Mouse (Mus musculus) CH12F3 (cell line): ENCODE measurements around the gene Kdm5b.

Experiments used
- in situ Hi-C: fragments of 300-500 bp; cut with MboI; formaldehyde crosslinking; loops from 2 replicates; pipeline ENCODE4 v1.14.3; 2020; ENCODE audit warnings: low sequenced_read_pairs

The Kdm5b gene

DNA sequence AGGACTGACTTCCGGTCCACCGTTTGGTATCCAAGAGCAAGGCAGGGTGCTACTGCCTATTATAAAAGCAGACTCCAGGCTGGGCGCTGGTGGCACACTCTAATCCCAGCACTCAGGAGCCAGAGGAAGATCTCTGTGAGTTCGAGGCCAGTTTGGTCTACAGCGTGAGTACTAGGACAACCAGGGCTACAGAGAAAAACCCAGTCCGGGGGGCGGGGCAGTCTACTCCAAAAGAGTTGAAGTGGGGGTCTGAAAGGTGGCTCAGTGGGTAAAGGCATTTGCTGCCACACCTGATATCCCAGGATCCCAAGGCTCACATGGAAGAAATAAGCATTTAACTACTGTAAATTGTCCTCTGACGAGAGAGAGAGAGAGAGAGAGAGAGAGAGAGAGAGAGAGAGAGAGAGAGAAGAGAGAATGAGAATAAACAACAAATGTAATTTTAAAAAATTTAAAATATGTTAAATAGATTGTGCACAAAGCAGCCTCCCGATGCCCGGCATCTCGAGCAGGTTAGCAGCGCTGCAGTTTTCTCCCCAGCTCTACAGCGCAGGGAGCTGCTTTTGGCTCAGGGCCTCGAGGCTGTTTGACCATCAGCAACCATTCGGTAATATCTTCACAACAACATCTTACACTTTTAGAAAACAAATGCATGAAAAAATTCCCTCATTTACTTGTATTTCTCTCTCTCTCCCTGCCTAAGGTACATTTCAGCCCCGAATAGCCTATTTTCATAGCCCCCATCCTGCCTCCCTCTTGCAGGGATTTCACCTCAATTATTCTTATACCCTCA, 85.6 kb downstream of the Kdm5b start:
- in situ Hi-C loops: no loop called here

DNA sequence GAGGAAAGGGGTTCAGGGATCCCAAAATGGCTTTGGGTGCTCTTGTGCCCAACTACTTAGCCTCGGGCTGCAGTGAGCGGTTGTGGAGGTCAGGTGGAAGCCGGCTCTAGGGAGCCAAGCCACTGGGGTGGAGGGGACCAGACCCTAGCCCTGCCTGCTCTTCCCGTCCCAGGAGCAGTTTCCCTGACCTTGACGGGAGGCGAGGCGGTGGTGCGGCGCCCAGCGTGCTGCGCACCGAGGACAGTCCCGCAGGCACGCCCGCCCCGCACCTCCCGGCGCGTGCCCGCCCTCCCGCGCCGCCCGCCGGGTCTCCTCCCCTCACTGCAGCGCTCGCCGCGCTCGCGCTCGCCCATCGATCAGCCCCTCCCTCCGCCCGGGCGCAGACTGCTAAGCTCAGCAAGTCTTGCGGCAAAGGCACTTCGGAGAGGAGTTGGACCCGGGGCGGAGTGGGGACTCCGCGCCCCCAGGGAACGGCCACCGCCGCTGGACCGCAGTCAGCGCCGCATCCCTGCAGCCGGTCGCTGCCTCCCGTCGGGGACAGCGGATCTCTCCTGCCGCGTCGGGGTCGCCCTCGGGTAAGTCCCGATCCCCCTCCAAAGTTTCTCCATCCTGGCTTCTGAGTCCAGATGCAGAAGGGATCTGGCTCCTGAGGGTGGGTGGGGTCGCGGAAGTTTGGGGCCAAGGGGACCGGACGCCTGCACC, 86.4 kb downstream of the Kdm5b start, which contains the start of gene Syt2:
Syt2 (plus strand) TSS at position 417 of the 702 bp plus-strand sequence.
- in situ Hi-C loops: no loop called here

DNA sequence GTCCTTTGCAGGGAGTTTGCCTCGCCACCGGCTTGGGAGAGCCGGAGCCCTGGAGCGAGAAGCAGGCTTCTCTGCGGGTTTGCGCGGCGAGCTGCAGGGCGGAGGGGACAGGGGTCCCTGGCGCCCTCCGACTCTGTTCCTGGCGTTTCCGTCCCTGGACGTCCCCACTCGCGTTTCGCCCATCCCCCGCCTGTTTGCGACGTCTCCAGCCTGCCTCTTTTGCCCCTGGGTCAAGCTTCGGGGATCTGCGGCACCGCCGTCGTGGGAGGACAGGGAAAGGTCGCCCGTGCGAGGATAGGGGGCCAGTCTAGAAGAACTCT, 87.0 kb downstream of the Kdm5b start:
- in situ Hi-C loops: no loop called here

DNA sequence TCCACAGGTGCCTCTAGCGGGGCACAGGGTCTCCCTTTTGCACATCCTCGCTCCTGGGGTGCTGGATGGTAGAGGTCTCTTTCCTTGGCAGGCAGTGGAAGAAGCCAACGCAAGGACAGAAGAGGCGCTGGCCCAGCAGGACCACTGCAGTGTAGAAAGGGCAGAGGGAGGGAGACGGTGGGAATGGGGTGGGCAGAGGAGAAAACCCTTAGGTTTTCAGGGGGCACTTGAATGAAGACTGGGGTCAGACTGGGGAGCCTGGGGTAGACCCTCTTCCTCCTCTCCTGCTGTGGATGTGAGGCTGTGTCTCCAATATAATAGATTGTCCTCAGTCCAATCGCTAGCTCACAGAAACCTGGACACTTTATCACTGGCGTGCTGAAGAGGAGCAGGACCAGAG, 87.6 kb downstream of the Kdm5b start:
- in situ Hi-C loops: no loop called here

DNA sequence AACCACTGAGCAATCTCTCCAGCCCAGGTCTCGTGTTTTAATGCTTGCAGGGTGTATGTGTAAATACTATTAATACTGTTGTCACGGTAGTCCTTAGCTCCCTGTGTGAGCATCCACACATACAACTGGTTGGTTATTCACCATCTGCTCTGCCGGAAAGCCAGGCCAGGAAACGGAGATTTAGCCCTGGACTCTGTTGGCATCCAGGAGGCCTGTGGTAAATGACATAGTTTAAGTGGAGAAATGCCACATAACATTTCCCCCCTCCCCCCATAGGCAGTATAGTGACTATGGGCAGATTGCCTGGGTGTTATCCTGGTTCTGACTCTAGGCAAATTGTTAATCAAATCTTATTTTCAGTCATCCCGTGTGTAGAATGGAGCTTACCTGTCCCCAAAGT, 90.8 kb downstream of the Kdm5b start:
- in situ Hi-C loops: no loop called here

DNA sequence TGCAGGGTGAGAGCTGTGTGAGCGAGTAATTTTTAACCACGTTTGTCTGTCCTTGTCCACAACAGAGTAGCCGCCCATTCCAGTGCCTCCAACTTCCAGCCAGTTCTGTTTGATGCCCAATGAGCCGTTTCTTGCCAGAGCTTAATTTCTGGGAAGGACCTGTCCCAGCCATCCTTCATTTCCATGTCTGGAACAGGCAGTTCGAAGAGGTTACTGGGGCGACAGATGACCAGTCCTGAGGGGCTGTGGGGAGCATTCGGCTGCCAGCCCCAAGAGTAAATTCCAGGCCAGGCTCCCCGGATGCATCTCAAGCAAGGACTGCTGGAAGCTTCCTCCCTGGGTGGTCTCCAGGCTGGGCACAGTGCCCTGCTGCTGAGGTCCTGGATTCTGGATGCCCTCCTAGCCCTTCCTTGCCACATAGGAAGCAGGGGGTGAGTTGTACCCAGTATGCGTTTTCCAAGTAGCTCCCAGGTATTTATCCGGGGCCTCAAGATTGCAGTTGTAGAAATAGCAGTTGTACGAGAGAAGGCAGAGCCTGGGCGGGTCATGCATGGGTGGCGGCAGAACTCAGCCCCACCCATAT, 91.4 kb downstream of the Kdm5b start:
- in situ Hi-C loops: no loop called here

DNA sequence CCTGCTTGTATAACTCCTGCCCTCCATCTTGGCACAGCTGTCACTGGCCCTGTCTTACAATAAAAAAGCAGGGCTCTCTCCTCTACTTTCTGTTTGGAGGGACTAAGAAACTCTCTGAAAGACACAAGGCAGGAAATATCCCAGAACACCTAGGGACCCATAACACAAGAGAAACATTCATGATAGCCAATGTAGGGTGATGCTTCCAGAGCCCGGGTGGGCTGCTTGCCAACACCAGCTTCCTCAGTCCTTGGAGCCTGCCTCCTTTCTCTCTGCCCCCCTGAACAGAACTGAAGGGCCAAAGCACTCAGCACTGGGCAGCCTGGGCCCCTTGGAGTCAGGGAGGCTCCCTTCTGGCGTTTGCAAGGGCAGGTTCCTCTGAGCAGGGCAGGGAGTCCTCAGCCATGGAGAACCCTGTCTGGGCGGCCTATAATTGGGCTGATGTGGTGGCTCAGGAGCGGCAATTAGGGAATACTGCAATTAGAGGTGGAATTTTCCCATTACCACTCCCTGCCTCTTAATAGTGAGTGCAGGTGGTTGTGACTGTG, 92.0 kb downstream of the Kdm5b start:
- in situ Hi-C loops: no loop called here

DNA sequence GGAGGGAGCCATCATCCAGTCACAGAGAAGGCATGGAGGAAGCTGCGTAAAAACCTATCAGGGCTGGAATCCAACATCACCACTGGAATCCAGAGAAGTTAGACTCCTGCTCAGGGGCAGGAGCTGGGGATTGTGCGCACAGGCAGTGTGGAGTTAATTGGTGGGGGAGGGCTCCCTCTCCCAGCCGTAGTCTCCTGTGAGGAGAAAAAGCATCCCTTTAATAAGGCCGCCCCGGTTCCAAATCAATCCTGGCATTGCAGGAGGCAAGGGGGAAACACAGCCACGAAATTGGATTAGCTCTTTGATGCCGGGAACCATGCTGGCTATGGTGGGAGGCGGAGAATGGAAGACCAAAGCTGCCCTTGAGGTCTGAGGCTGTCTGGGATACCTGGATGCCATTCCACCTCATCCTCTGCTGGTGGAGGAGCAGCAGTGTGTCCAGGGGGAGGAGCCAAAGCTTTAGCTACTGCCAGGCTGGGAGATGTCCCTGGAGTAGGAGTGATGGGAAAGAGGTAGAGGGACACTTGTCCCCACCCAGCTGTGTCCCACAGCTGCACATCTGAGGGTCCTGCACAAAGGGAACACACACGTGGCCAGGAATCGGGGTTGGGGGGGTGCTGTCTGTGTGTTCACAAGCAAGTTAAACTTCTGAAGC, 93.8 kb downstream of the Kdm5b start:
- in situ Hi-C loops: no loop called here

DNA sequence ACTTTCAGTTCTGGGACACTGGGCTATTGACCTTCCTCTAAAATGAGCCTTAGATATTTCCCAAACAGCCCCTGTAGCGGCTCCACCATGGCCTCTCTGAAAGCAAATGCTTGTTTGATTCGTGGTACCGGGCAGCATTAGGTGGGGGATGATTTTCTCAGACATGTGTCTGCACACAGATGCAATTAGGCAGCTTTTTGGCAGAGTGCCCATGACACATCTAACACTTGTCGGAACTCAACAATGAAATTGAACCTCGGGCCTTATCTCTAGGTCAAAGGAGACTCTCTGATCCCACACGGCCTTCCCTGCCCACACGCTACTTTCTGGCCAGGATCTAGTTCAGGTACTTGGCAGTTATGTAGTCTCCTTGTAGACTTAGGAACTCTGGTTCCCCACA, 98.9 kb downstream of the Kdm5b start:
- in situ Hi-C loops: no loop called here

DNA sequence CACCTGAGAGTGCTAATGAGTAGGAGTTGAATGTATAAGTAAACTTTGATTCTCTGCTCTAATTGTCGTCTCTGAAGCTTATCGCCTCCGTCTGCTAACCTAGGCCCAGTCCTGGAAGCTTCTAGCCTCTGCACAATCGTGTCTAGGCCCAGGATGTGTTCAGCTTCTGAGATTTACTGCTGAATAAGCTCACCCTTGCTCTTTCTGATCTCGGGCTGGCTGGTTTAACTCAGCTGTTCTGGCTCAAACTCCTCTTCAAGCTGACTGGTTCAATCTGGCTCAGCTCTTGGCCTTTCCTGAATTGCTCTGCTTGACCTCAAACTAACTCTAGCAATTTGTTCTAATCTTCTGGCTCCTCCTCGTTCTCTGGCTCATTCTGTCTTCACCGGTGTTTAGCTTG, 100.2 kb downstream of the Kdm5b start:
- in situ Hi-C loops: no loop called here

DNA sequence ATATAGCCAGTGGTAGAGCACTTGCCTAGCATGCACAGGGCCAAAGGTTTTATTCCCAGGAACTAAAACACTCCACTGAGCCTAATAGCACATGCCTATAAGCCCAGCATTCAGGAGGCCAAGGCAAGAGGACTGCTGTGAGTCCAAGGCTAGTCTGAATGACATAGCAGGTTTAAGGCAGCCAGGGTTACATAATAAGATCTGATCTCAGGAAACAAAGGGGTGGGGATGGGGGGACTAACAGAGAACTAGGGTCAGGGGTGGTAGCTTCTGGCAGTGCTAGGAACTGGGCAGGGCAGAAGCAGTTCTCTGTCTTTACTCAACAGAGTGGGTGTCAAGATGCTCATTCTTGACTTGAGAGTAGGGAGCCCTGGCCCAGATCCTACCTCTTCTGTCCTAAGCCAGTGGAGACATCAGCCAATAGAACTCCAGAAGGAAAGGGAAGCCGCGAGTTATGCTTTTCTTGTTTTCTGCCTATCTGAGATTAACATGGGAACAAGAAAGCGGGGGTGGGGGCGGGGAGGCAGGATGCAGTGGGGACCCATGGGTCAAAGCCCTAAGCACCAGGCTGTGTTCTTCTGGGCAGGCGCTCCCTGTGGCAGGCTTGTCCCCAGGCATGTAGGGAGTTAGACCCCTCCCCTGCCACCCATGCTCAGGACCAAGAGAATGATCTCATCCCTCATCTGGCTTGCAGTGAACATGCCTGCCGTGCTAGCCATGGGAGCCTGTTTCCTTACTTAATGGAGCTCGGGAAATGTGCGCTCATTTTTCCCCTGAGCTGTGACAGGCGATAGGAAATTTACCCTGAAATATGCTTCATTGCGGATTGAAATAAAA, 111.5 kb downstream of the Kdm5b start:
- in situ Hi-C loops: no loop called here

DNA sequence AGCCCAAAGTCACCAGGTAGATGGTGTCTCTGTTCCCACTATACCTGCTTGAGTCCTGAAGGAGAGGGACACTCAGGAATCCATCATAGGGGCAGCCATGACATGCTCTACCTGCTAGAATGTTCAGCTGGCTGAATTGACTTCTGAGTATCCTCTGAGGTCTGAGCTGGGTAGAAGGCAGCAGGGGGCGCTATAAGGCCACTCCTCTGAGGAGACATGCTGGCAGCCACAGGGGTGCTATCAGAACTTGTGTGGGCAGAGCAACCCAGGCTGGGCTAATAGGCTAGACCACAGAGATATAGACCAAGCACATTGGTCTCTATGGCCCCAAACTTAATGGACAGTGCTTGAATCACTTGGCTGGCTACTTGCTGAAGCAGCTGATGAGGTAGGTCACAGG, 114.3 kb downstream of the Kdm5b start:
- in situ Hi-C loops: no loop called here

DNA sequence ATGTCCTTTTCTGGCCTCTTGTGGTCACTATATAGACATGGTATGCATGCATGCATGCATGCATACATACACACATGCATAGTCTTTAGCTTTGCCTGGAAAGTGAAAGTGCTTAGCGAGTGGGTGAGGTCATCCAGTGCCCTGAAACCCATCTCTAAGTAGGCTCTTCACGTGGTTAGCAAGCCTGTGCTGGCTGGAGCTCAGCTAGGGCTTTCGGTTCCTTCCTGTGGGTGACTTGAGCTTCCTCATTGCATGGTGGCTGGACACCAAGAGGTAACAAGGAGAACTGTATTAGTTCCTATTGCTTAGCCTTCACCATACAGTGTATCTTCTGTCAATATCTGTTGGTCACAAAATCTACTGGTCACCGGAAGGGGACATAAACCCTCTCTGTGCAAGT, 119.5 kb downstream of the Kdm5b start:
- in situ Hi-C loops: no loop called here

DNA sequence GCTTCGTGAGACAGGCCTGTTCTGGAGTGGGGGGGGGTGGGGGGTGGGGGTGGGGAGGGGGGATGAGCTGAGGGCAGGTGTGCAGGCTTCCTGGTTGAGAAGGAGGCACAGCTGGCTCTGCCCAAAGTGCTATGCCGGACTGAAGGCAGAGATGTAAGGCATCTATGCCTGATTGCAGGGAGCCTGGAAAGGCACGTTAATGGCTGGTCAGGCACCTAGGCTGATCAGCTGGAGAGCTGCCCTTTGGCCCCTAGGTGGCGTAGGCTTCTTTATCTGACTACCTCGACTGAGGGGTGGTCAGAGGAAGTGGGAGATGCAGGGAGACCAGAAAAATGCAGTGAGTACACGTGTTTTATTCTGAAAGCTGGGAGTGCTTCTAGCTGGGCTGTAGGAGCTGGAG, 120.6 kb downstream of the Kdm5b start:
- in situ Hi-C loops: no loop called here

DNA sequence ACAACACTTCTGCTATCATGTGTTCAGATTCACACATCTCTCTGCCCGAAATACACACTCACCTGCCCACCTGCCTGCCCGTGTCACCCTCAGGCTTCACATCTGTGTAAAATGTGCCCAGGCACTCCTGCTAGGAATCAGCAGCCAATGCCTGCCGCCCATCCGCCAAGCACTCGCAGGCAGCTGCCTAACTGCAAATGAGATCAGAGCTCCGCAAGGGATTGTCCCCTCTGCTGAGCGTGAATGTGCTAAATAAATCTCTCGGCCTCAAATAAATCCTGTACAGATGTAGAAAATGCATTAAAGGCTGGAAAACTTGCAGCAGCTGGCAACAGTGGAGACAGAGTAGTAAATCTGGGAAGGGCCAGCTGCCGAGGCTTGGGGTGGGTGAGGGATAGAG, 122.5 kb downstream of the Kdm5b start:
- in situ Hi-C loops: no loop called here
